Mouse (Mus musculus) spleen, adult 2 months (tissue): ENCODE measurements around the gene Cphx3. TPM values are rescaled to one million over a fixed set of nuclear protein-coding genes. Genes with fewer than 3 reads are reported as not detected.
"Not testable (repeated sequence)": the region's sequence is repeated elsewhere in the genome, so short reads cannot be mapped to it uniquely, and the experiment has no call there.

Source experiments
- DNase-seq, 2 experiments: peaks; one replicate each; pipeline versions ENCODE4 v3.0.0 to v3.0.0-alpha.2; 2012 to 2021; ENCODE audit warnings: low spot score in 2 of 2, low read depth in 1 of 2
- H3K27ac ChIP-seq: fragments of 200-500 bp; 2 replicates; pipeline ENCODE4 v1.5.1; 2012; ENCODE audit warnings: low read length, inconsistent platforms; ENCODE audit not compliant: insufficient read depth
- H3K27me3 ChIP-seq: fragments of 200-500 bp; 2 replicates; pipeline ENCODE4 v1.6.1; 2012; ENCODE audit warnings: mild to moderate bottlenecking, moderate library complexity, low read length, inconsistent platforms; ENCODE audit not compliant: control insufficient read depth, insufficient read depth
- H3K36me3 ChIP-seq: fragments of 200-500 bp; 2 replicates; pipeline ENCODE4 v1.6.1; 2012; ENCODE audit warnings: mild to moderate bottlenecking, low read length, inconsistent platforms; ENCODE audit not compliant: control insufficient read depth, insufficient read depth
- H3K4me1 ChIP-seq: fragments of 200-500 bp; 2 replicates; pipeline ENCODE4 v1.6.1; 2011; ENCODE audit warnings: inconsistent platforms; ENCODE audit not compliant: control insufficient read depth, insufficient read depth, insufficient read length
- H3K4me3 ChIP-seq: fragments of 200-500 bp; 2 replicates; pipeline ENCODE4 v1.5.1; 2011; ENCODE audit warnings: mild to moderate bottlenecking, inconsistent platforms; ENCODE audit not compliant: insufficient read depth, insufficient read length; ENCODE audit errors: extremely low read depth
- WGBS: fragments of 180-500 bp; shearing (Covaris S2); methylation state at CpG from one replicate; pipeline ENCODE4 v1.1.7; 2018; 5-methylcytosine and 5-hydroxymethylcytosine counted together
- polyA plus RNA-seq: library from polyadenylated mRNA; depleted of rRNA; stranded (reverse); fragments of >200 nt; gene quantifications from 2 replicates; pipeline ENCODE4 v1.2.3, GENCODE M21; 2012

Gene Cphx3
- polyA plus RNA-seq, 1 experiment: not detected

GRCm38 (mm10) chr14:26173955-26174354 is 91.9 kb downstream of the Cphx3 start:
- not testable (repeated sequence) for H3K27me3 ChIP-seq, DNase-seq, H3K36me3 ChIP-seq, H3K27ac ChIP-seq, H3K4me3 ChIP-seq, H3K4me1 ChIP-seq
- WGBS: no CpG with 5 or more reads among the region's 3 CpGs

- not testable (repeated sequence) for H3K27me3 ChIP-seq, H3K4me1 ChIP-seq, DNase-seq, H3K36me3 ChIP-seq, H3K4me3 ChIP-seq, H3K27ac ChIP-seq
- WGBS: no CpG with 5 or more reads among the region's 6 CpGs
Measured at GRCm38 (mm10) chr14:26175028-26175427, 92.9 kb downstream of the Cphx3 start.

- not testable (repeated sequence) for DNase-seq, H3K27me3 ChIP-seq, H3K4me3 ChIP-seq, H3K27ac ChIP-seq, H3K36me3 ChIP-seq, H3K4me1 ChIP-seq
- WGBS: no CpG with 5 or more reads among the region's 10 CpGs
Measured at GRCm38 (mm10) chr14:26181660-26182059, 99.6 kb downstream of the Cphx3 start.

- not testable (repeated sequence) for H3K36me3 ChIP-seq, H3K4me3 ChIP-seq, H3K4me1 ChIP-seq, DNase-seq, H3K27ac ChIP-seq, H3K27me3 ChIP-seq
- WGBS: no CpG with 5 or more reads among the region's 10 CpGs
Measured at GRCm38 (mm10) chr14:26182380-26182779, 100.3 kb downstream of the Cphx3 start, which contains the start of gene Plac9b. Gene Plac9b (minus strand): TSS chr14:26182480.

GRCm38 (mm10) chr14:26186638-26187037 is 104.5 kb downstream of the Cphx3 start:
- not testable (repeated sequence) for H3K4me1 ChIP-seq, H3K27ac ChIP-seq, H3K4me3 ChIP-seq, DNase-seq, H3K36me3 ChIP-seq, H3K27me3 ChIP-seq
- WGBS: no CpG with 5 or more reads among the region's 9 CpGs

GRCm38 (mm10) chr14:26188361-26188760 is 106.3 kb downstream of the Cphx3 start:
- not testable (repeated sequence) for H3K36me3 ChIP-seq, H3K27me3 ChIP-seq, H3K4me3 ChIP-seq, H3K27ac ChIP-seq, DNase-seq, H3K4me1 ChIP-seq
- WGBS: no CpG with 5 or more reads among the region's 8 CpGs

- not testable (repeated sequence) for H3K36me3 ChIP-seq, H3K4me3 ChIP-seq, H3K27ac ChIP-seq, H3K27me3 ChIP-seq, DNase-seq, H3K4me1 ChIP-seq
- WGBS: no CpG with 5 or more reads among the region's 3 CpGs
Measured at GRCm38 (mm10) chr14:26197851-26198250, 115.8 kb downstream of the Cphx3 start.

- no CpG with 5 or more reads among the region's 44 CpGs for WGBS
Measured at GRCm38 (mm10) chr14:26206197-26206925, 124.3 kb downstream of the Cphx3 start.

GRCm38 (mm10) chr14:26206926-26207247 is 124.8 kb downstream of the Cphx3 start, which contains the start of gene Tmem254b:
Gene Tmem254b (minus strand): TSS chr14:26207041.
- H3K36me3 ChIP-seq, DNase-seq, H3K4me1 ChIP-seq, H3K27ac ChIP-seq, H3K4me3 ChIP-seq, H3K27me3 ChIP-seq: not testable (repeated sequence)
- WGBS: no CpG with 5 or more reads among the region's 10 CpGs

More at GRCm38 (mm10) chr14:26206197-26206925, 124.3 kb downstream of the Cphx3 start:
- H3K27ac ChIP-seq, H3K4me1 ChIP-seq, H3K36me3 ChIP-seq, H3K4me3 ChIP-seq, DNase-seq, H3K27me3 ChIP-seq: not testable (repeated sequence)

- H3K27me3 ChIP-seq, H3K27ac ChIP-seq, H3K36me3 ChIP-seq, H3K4me3 ChIP-seq, DNase-seq, H3K4me1 ChIP-seq: not testable (repeated sequence)
- no CpG with 5 or more reads among the region's 5 CpGs for WGBS
Measured at GRCm38 (mm10) chr14:26216233-26217000, 134.3 kb downstream of the Cphx3 start.

GRCm38 (mm10) chr14:26237183-26237582 is 155.1 kb downstream of the Cphx3 start:
- H3K36me3 ChIP-seq, H3K27me3 ChIP-seq, DNase-seq, H3K27ac ChIP-seq, H3K4me3 ChIP-seq, H3K4me1 ChIP-seq: not testable (repeated sequence)
- WGBS: no CpG with 5 or more reads among the region's 2 CpGs
